Mouse (Mus musculus) erythroblast, embryonic 14.5 days (primary cell): ENCODE measurements around the gene Nudt21. TPM values are rescaled to one million over a fixed set of nuclear protein-coding genes. Genes with fewer than 3 reads are reported as not detected.

Experiments
- H3K27me3 ChIP-seq: 2 replicates; pipeline ENCODE4 v1.6.1; 2012; ENCODE audit warnings: inconsistent platforms; ENCODE audit not compliant: control insufficient read depth
- H3K36me3 ChIP-seq: 2 replicates; pipeline ENCODE4 v1.6.1; 2012; ENCODE audit warnings: mild to moderate bottlenecking, inconsistent platforms; ENCODE audit not compliant: control insufficient read depth
- H3K4me1 ChIP-seq: 2 replicates; pipeline ENCODE4 v1.6.1; 2012; ENCODE audit warnings: inconsistent platforms; ENCODE audit not compliant: control insufficient read depth
- H3K4me3 ChIP-seq: replicated peaks from 2 replicates; pipeline ENCODE3; 2012; ENCODE audit warnings: moderate library complexity, mild to moderate bottlenecking, inconsistent platforms
- H3K9me3 ChIP-seq: 2 replicates; pipeline ENCODE4 v1.6.1; 2012; ENCODE audit warnings: low read length, inconsistent platforms, mixed read lengths; ENCODE audit not compliant: control insufficient read depth
- GATA1 ChIP-seq: IDR thresholded peaks from 2 replicates; pipeline ENCODE4 v1.6.1; 2012; ENCODE audit warnings: low read length, inconsistent platforms, mixed read lengths
- TAL1 ChIP-seq: IDR thresholded peaks from 3 replicates; pipeline ENCODE4 v1.6.1; 2012; ENCODE audit warnings: low read length, inconsistent platforms, mixed read lengths
- polyA plus RNA-seq: library from polyadenylated mRNA; stranded (reverse); fragments of >175 nt; gene quantifications from 2 replicates; pipeline ENCODE4 v1.2.3, GENCODE M21; 2012

Nudt21 gene
- polyA plus RNA-seq, 1 experiment = 33.7 TPM

DNA sequence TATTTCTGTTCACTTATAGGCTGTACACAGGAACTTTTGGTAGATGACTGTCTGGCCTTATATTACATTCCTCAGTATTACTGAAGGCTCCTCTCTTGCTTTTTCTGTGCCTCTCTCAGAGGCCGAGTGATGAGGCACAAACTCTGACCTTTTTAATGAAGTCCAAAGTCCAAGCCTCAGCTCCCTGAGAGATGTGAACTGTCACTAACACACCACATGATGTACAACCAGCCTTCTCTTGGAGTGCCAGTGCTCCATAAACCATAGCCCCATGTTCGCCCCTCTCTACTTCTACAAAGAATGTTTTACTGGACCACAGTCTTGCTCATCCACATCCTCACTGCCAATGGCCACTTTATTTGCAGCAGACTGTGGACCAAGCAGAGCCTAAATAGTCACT lies 61.5 kb downstream of the Nudt21 start:
- H3K36me3 ChIP-seq = peaks cover 99% of the 10 kb centered on the region
- H3K9me3 ChIP-seq = peaks cover 2% of the 10 kb centered on the region; the same call in 1 of the 2 replicates
- H3K4me1 ChIP-seq = no peaks in the 10 kb centered on the region
- TF ChIP-seq GATA1 = no peak
- TF ChIP-seq TAL1 = no peak
- no peak overlapping the region for H3K4me3 ChIP-seq
- H3K27me3 ChIP-seq = no peaks in the 10 kb centered on the region

DNA sequence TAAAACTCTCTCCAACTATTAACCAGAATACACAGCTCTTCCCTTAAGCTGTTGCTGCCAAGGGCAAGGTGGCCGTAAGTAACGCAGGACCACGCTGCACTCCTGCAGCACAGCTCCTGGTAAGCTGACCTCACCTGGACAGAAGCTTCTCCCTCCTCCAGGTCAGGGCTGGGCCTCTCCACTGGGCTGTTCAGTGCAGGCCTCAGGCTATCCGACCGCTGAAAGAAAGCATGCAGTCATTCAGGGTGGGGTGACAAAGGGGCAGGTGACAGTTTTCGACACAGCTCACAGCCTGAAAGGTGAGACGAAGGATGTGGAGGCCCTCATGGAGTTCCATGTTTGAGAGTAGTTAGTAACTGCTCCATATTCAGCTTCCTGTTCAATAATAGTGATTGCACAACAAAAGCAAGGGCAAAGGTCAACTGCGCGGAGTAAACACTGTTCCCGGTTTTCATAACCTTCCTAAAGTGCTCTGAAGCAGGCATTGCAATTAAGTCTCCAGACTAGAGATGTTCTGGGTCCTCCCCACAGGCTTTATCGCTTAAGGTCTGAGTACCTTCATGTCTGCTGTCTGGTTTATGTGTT lies 62.1 kb downstream of the Nudt21 start:
- Histone ChIP-seq H3K9me3 (peaks cover 2% of the 10 kb centered on the region; the same call in 1 of the 2 replicates), H3K36me3 (peaks cover 99% of the 10 kb centered on the region), H3K4me3 (no peak overlapping the region), H3K27me3 (no peaks in the 10 kb centered on the region), H3K4me1 (no peaks in the 10 kb centered on the region)
- TF ChIP-seq TAL1 = no peak
- no peak for TF ChIP-seq GATA1

DNA sequence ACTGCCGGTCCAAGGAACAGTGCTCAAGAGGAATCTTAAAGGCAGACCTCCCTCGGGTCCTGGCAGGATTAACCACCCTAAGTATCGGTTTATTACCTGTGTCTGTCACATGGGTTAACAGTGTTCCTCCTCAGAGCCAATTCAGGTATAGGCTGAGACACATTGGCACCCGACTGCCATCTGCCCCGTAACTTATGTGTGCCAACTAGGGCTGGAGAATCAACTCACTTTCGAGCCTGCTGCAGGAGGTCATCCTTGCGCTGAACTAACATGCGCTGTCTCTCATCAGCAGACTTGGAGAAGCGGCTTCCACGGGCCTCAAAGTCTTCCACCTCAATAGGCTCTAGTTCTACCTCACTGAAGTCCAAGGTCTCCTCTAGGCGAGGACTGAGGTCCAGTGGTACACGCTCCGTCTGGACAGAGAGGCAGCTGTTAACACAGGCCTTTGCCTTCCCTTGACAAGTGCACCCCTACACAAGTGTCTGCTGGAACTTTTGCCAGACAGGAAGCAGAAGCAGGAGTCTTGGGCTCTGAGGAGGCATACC lies 62.9 kb downstream of the Nudt21 start:
- Histone ChIP-seq H3K36me3 (peaks cover 97% of the 10 kb centered on the region), H3K27me3 (no peaks in the 10 kb centered on the region), H3K4me3 (no peak overlapping the region), H3K4me1 (no peaks in the 10 kb centered on the region), H3K9me3 (peaks cover 2% of the 10 kb centered on the region; the same call in 1 of the 2 replicates)
- TF ChIP-seq TAL1 (no peak), GATA1 (no peak)

DNA sequence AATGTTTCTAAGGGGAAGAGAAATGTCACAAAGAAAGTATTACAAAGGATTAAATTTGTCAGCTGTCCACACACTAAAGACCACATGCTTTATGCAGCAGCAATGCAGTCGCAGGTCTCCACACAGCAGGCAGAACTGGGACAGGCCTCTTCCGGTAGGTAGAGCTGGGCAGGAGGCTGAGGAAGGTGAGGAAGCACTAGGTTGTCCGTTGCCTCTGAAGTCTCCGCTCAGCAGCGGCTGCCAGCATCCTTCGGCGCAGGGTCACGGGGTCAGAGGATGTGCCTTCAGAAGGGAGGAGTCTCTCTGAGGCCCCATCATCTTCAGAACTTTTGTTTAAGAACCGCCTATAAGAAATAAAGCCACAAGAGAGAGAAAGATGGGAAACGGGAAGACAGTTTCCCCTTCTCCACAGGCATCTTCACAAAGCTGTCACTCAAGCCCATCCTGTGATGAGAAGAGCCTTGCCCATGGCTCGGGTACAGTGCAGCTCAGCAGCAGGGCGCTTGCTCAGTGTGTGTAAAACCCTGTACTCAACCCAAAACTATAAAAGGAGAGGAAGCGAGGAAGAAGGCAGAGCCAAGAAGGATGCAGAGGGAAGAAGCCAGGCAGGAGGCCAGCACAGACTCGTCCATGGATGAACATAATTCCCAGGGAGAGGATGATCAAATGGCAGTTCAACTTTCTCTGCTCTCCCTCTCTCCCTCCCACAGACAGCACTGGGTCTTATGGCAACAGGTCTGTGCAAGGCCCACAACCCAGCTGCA lies 63.7 kb downstream of the Nudt21 start:
- TF ChIP-seq GATA1 (no peak), TAL1 (no peak)
- Histone ChIP-seq H3K4me1 (no peaks in the 10 kb centered on the region), H3K9me3 (peaks cover 2% of the 10 kb centered on the region; the same call in 1 of the 2 replicates), H3K4me3 (no peak overlapping the region), H3K27me3 (no peaks in the 10 kb centered on the region), H3K36me3 (peaks cover 94% of the 10 kb centered on the region)

DNA sequence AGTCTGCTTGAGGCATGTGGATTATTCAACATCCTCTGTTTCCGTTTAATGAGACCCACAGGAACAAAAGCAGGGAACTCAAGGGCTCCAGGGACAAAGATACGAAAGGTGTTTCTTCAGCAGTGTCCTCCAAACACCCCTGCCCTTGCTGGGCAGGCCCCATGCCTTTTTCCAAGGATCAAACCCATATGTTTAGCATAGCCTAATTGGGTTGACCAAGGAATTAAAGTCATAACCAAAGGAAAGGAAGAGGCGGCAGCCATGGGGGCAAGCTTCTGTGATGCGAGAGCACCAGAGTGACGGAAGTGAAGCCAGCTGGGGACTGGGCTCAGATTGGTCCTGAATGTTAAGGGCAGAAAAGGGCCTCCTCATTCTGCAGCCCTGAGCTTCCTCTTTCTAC lies 64.6 kb downstream of the Nudt21 start:
- Histone ChIP-seq H3K4me3 (no peak overlapping the region), H3K27me3 (no peaks in the 10 kb centered on the region), H3K9me3 (0 out of 2 replicates have a peak, but pooled peaks cover 2% of the 10 kb centered on the region), H3K36me3 (peaks cover 85% of the 10 kb centered on the region), H3K4me1 (no peaks in the 10 kb centered on the region)
- TF ChIP-seq GATA1 (no peak), TAL1 (no peak)

DNA sequence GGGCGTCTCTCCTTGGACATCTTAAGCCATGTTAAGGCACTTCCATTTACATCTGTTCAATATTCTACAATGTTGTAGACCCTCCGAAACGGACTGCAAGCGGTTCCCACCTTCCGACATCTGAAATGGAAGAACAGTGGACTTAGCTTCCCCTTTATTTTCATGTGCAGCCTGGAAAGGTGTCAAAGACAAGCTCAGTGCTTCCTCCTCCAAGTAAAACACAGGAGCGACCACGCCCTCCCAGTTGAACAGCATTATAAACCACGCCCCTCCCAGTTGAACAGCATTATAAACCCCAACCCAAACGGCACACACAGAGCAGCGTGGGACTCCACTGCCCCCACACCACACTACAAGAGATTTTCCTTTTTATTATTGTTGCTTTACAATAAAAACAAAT lies 65.4 kb downstream of the Nudt21 start:
- Histone ChIP-seq H3K4me1 (no peaks in the 10 kb centered on the region), H3K36me3 (peaks cover 78% of the 10 kb centered on the region)
- no peak for TF ChIP-seq GATA1
- TF ChIP-seq TAL1 = no peak

DNA sequence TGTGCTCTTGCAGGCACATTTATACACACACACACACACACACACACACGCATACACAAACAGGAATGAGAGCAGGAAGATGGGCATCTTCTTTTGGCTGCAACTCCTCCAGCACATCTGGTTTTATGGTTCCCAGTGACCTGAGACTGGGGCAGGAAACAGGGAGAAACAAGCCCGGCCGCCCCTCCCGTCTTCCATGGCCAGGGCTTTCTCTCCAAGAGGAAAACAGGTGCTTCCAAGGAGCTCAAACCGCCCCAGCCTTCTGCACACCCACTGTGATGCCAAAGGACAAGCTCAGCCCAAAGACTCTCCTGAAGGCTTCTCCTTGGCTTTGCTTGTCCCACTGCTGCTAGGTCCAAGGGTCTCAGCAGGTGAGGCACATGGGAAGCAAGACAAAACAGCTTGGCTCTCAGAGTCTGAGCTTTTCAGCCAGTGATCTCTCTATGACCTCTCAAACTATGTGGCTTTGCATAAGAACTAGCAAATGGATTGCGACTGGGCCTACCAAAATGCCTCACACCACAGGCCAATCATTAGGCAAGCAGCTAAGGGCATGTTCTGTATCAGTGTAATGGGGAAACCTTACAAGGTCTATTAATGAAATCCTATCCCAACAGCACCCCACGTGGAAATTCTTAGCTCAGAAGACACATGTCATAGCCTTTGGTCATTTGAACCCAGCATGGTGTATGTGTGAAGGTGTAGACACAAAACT lies 67.0 kb downstream of the Nudt21 start:
- H3K9me3 ChIP-seq = no peaks in the 10 kb centered on the region
- no peak overlapping the region for H3K4me3 ChIP-seq
- H3K27me3 ChIP-seq = no peaks in the 10 kb centered on the region
- TF ChIP-seq GATA1 = no peak
- H3K36me3 ChIP-seq = peaks cover 61% of the 10 kb centered on the region
- H3K4me1 ChIP-seq = no peaks in the 10 kb centered on the region

More for the DNA sequence above, 65.4 kb downstream of the Nudt21 start:
- H3K27me3 ChIP-seq = no peaks in the 10 kb centered on the region
- no peaks in the 10 kb centered on the region for H3K9me3 ChIP-seq
- no peak overlapping the region for H3K4me3 ChIP-seq

DNA sequence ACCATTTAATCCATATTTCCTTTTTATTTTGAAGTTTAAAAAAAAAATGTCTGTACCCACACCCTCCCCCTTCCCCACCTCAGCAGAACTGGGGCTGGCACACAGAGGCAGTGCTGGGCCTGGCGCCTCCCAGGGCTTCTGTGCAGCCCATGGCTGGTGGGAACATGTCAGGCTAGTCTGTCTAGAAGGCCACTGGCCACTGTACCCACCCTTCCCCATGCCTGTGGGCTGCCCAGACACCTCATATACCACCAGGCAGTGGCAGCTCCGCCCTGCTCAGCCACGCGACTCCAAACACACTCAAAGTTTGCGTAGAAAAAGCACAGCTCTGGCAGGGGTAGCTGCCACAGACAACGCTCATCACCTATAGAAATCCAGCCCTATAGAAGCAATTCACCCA lies 68.5 kb downstream of the Nudt21 start:
- H3K4me3 ChIP-seq = no peak overlapping the region
- TF ChIP-seq TAL1 (no peak), GATA1 (no peak)
- no peaks in the 10 kb centered on the region for H3K9me3 ChIP-seq
- no peaks in the 10 kb centered on the region for H3K27me3 ChIP-seq
- H3K36me3 ChIP-seq = peaks cover 46% of the 10 kb centered on the region
- no peaks in the 10 kb centered on the region for H3K4me1 ChIP-seq

Other genes with a start within 250 kb of the Nudt21 start
- gene Gnao1, start 227.1 kb downstream of the Nudt21 start, polyA plus RNA-seq = 0.10 TPM in 1 of 2 replicates, not detected in the other
- gene Amfr, start 24.2 kb downstream of the Nudt21 start, polyA plus RNA-seq = 5.4 and 6.9 TPM in 2 replicates
- 0.05 and 0.07 TPM in 2 replicates for gene Ogfod1, start 167 bp upstream of the Nudt21 start, polyA plus RNA-seq
- 0.01 and 0.17 TPM in 2 replicates for gene Bbs2, start 61.9 kb upstream of the Nudt21 start, polyA plus RNA-seq
- gene Mt4, start 100.2 kb upstream of the Nudt21 start, polyA plus RNA-seq = not detected in 2 replicates
- not detected in 2 replicates for gene Mt3, start 115.6 kb upstream of the Nudt21 start, polyA plus RNA-seq
- 787 and 864 TPM in 2 replicates for gene Mt2, start 135.6 kb upstream of the Nudt21 start, polyA plus RNA-seq
- gene Mt1, start 142.1 kb upstream of the Nudt21 start, polyA plus RNA-seq = 175 and 372 TPM in 2 replicates
- 0.39 and 0.52 TPM in 2 replicates for gene Nup93, start 177.5 kb upstream of the Nudt21 start, polyA plus RNA-seq